ENCODE assay signal across 13 mouse cellular contexts in genomic region chr6:103512911-103513321, GRCm38 (mm10). TPM values are rescaled to one million over a fixed set of nuclear protein-coding genes. Genes with fewer than 3 reads are reported as not detected.
A peak's percentile ranks its signal among the peaks of the same experiment; 100 is the strongest.
DNase-seq lines count a peak whose midpoint lies in the region; ATAC-seq lines count a peak whose summit lies in the region.
"Had no signal": no experiment of that assay in that cellular context is flagged by ENCODE, and none has a peak within 500 bp of the region (broad histone marks: within the 10 kb centered on the region; RNA-seq: fewer than 3 reads in every experiment).

No protein-coding gene starts in this region.

- peak overlapping the region; percentile 53 for H3K4me2 ChIP-seq in forebrain, embryonic 14.5 days (ENCODE audit: low read length)
- H3K4me2 ChIP-seq in midbrain, embryonic 15.5 days, result peak overlapping the region; percentile 71
- H3K4me2 ChIP-seq in kidney, embryonic 16.5 days (replicated peaks; ENCODE audit: low read depth, low read length), result no peak overlapping the region

- DNase-seq in layer of hippocampus, adult 11-12 months (ENCODE audit: low spot score), result peak; percentile 23
- no peak for DNase-seq in layer of hippocampus, adult 9-10 months (ENCODE audit: low spot score)
- peak; percentile 40 for DNase-seq in cerebellum, adult 11 months
- DNase-seq in forebrain, embryonic 14.5 days (ENCODE audit: low spot score), result peak; percentile 53
- DNase-seq in adrenal gland, adult 2 months, result no peak
- no peak for DNase-seq in spleen, adult 12 weeks (ENCODE audit: low spot score)
- DNase-seq: adrenal gland, postnatal 36 days had no signal

- no peak for ATAC-seq in forebrain, embryonic 14.5 days
- no peak for ATAC-seq in midbrain, embryonic 15.5 days (replicated peaks)
- ATAC-seq in kidney, embryonic 16.5 days (ENCODE audit: low FRiP score, low TSS enrichment), result no peak
- ATAC-seq: Patski had no signal

- WGBS in forebrain, embryonic 14.5 days, result 42% methylated on average over 6 of the region's 6 CpGs
- 32% methylated on average over 6 of the region's 6 CpGs for WGBS in midbrain, embryonic 15.5 days
- 43% methylated on average over 6 of the region's 6 CpGs for WGBS in kidney, embryonic 16.5 days

- peaks cover 6% of the 10 kb centered on the region; the same call in 1 of the 2 replicates for H3K4me1 ChIP-seq in forebrain, embryonic 14.5 days (ENCODE audit: control insufficient read depth, insufficient read depth, low read length)
- H3K4me1 ChIP-seq in midbrain, embryonic 15.5 days, result peaks cover 23% of the 10 kb centered on the region
- peaks cover 16% of the 10 kb centered on the region for H3K4me1 ChIP-seq in kidney, embryonic 16.5 days (ENCODE audit: insufficient read depth, low read length)

- no peaks in the 10 kb centered on the region for H3K27me3 ChIP-seq in forebrain, embryonic 14.5 days (replicated peaks; ENCODE audit: control insufficient read depth, insufficient read depth, low read length)
- no peaks in the 10 kb centered on the region for H3K27me3 ChIP-seq in midbrain, embryonic 15.5 days (replicated peaks)
- peaks cover 33% of the 10 kb centered on the region for H3K27me3 ChIP-seq in kidney, embryonic 16.5 days (ENCODE audit: insufficient read depth, low read length)

- peak overlapping the region; percentile 40 for H3K4me3 ChIP-seq in forebrain, embryonic 14.5 days (ENCODE audit: low read depth, low read length)
- H3K4me3 ChIP-seq in midbrain, embryonic 15.5 days, result peak overlapping the region; percentile 60
- H3K4me3 ChIP-seq in kidney, embryonic 16.5 days (ENCODE audit: low read length), result no peak overlapping the region

- no peaks in the 10 kb centered on the region for H3K9me3 ChIP-seq in forebrain, embryonic 14.5 days (replicated peaks; ENCODE audit: control insufficient read depth, low read length)
- no peaks in the 10 kb centered on the region for H3K9me3 ChIP-seq in midbrain, embryonic 15.5 days
- no peaks in the 10 kb centered on the region for H3K9me3 ChIP-seq in kidney, embryonic 16.5 days (ENCODE audit: low read length)

- H3K36me3 ChIP-seq in forebrain, embryonic 14.5 days (ENCODE audit: control insufficient read depth, insufficient read depth, low read length), result no peaks in the 10 kb centered on the region
- no peaks in the 10 kb centered on the region for H3K36me3 ChIP-seq in midbrain, embryonic 15.5 days (replicated peaks)
- H3K36me3 ChIP-seq in kidney, embryonic 16.5 days (ENCODE audit: insufficient read depth, low read length), result no peaks in the 10 kb centered on the region

- H3K27ac ChIP-seq in forebrain, embryonic 14.5 days (ENCODE audit: low read depth, low read length), result peak overlapping the region; percentile 90
- H3K27ac ChIP-seq in midbrain, embryonic 15.5 days, result peak overlapping the region; percentile 95
- no peak overlapping the region for H3K27ac ChIP-seq in kidney, embryonic 16.5 days (ENCODE audit: low read length)
- H3K27ac ChIP-seq: macrophage had no signal

- H3K9ac ChIP-seq in forebrain, embryonic 14.5 days (ENCODE audit: low read length), result peak overlapping the region; percentile 49
- H3K9ac ChIP-seq in midbrain, embryonic 15.5 days, result peak overlapping the region; percentile 68; the same call in 1 of the 2 replicates
- no peak overlapping the region for H3K9ac ChIP-seq in kidney, embryonic 16.5 days (replicated peaks; ENCODE audit: low read length)

RNA-seq across cellular contexts. Expression of gene Chl1, which starts 2.5 kb away (rescaled TPM):
- 77.0 and 111 TPM in 2 replicates for polyA plus RNA-seq in forebrain, embryonic 14.5 days (2014; fragmentation: Nextera tagmentation; extraction: Ambion mirVana)
- 141 and 166 TPM in 2 replicates for polyA plus RNA-seq in midbrain, embryonic 15.5 days (2015; fragmentation: Nextera tagmentation; extraction: Ambion mirVana)
- 1 to 10 TPM; 1.8 to 6.0 TPM for total RNA-seq in adrenal gland, adult 2 months (2021)
- polyA plus RNA-seq in adrenal gland, adult 2 months (2012; rRNA removed), result 0.21 and 0.92 TPM in 2 replicates
- polyA plus RNA-seq in kidney, embryonic 16.5 days (2015; fragmentation: Nextera tagmentation; extraction: Ambion mirVana), result 0.22 and 0.32 TPM in 2 replicates
- total RNA-seq: granulocyte monocyte progenitor cell, adult 5-6 weeks had no signal
- polyA plus RNA-seq: liver, adult 2 months; macrophage; Patski had no signal

Comparison
In these comparisons a context has a peak if more than half of its experiments do, and no peak if none do; other contexts are left out.
1. DNase-seq: peak in layer of hippocampus, adult 11-12 months (single experiment), cerebellum, adult 11 months (single experiment) and forebrain, embryonic 14.5 days (single experiment); none in layer of hippocampus, adult 9-10 months (single experiment), adrenal gland, adult 2 months (single experiment) and spleen, adult 12 weeks (single experiment).
2. RNA of gene Chl1, which starts 2.5 kb away (polyA plus RNA-seq): 141 to 166 TPM in midbrain, embryonic 15.5 days and 77.0 to 111 TPM in forebrain, embryonic 14.5 days; 0.21 to 0.92 TPM in adrenal gland, adult 2 months and 0.22 to 0.32 TPM in kidney, embryonic 16.5 days; every median in the first group is over 10 times any median in the second.